8 mouse cellular contexts compared by ENCODE assay signal in genomic region chr1:191396446-191396845, GRCm38 (mm10). TPM values are rescaled to one million over a fixed set of nuclear protein-coding genes. Genes with fewer than 3 reads are reported as not detected.
DNase-seq lines count a peak whose midpoint lies in the region; ATAC-seq lines count a peak whose summit lies in the region.

No protein-coding gene starts in this region.

- intact Hi-C loops in left cerebral cortex, postnatal 14 days (cut with DNase I): loop anchor here (5.0 kb wide), 1 partner anchor 71 kb away; no protein-coding TSS in a partner anchor

- no peaks in the 10 kb centered on the region for H3K9me3 ChIP-seq in heart, embryonic 15.5 days (replicated peaks)
- no peaks in the 10 kb centered on the region for H3K9me3 ChIP-seq in megakaryocyte, embryonic 14.5 days
- H3K9me3 ChIP-seq in stomach, embryonic 14.5 days (ENCODE audit: control insufficient read depth, low read depth, low read length): no peaks in the 10 kb centered on the region

- H3K27me3 ChIP-seq in heart, embryonic 15.5 days: no peaks in the 10 kb centered on the region
- H3K27me3 ChIP-seq in megakaryocyte, embryonic 14.5 days (replicated peaks): no peaks in the 10 kb centered on the region
- H3K27me3 ChIP-seq in stomach, embryonic 14.5 days (ENCODE audit: control insufficient read depth, insufficient read depth, low read length): no peaks in the 10 kb centered on the region

- H3K36me3 ChIP-seq in heart, embryonic 15.5 days: no peaks in the 10 kb centered on the region
- no peaks in the 10 kb centered on the region for H3K36me3 ChIP-seq in megakaryocyte, embryonic 14.5 days (replicated peaks; ENCODE audit: low read length)
- H3K36me3 ChIP-seq in stomach, embryonic 14.5 days (ENCODE audit: control insufficient read depth, insufficient read depth, low read length): no peaks in the 10 kb centered on the region

- peaks cover 20% of the 10 kb centered on the region for H3K4me1 ChIP-seq in heart, embryonic 15.5 days (replicated peaks)
- peaks cover 42% of the 10 kb centered on the region for H3K4me1 ChIP-seq in megakaryocyte, embryonic 14.5 days
- H3K4me1 ChIP-seq in stomach, embryonic 14.5 days (ENCODE audit: control insufficient read depth, insufficient read depth, low read length): peaks cover 9% of the 10 kb centered on the region; the same call in 1 of the 2 replicates

- H3K4me2 ChIP-seq in heart, embryonic 15.5 days: peak overlapping the region; percentile 69
- peak overlapping the region; percentile 72 for H3K4me2 ChIP-seq in stomach, embryonic 14.5 days (replicated peaks; ENCODE audit: low read depth, low read length)

- H3K27ac ChIP-seq in heart, embryonic 15.5 days: peak overlapping the region; percentile 98
- H3K27ac ChIP-seq in stomach, embryonic 14.5 days (ENCODE audit: low read length): peak overlapping the region; percentile 97

- peak overlapping the region; percentile 96 for H3K9ac ChIP-seq in heart, embryonic 15.5 days
- H3K9ac ChIP-seq in stomach, embryonic 14.5 days (replicated peaks; ENCODE audit: low read depth, low read length): peak overlapping the region; percentile 76

- peak; percentile 78 for DNase-seq in CD4-positive, CD25-positive, alpha-beta regulatory T cell, adult 2 months (ENCODE audit: low read depth, low spot score)
- peak; percentile 39 to 53 for DNase-seq in urinary bladder, adult 18-20 months (ENCODE audit: low spot score in 2 of 2)
- DNase-seq in urinary bladder, postnatal 10 days (ENCODE audit: low spot score): no peak
- DNase-seq in left cerebral cortex, postnatal 14 days (ENCODE audit: low spot score in 2 of 2): peak; percentile 36 to 37

- no peak for ATAC-seq in CD4-positive, CD25-positive, alpha-beta regulatory T cell, adult 4 months
- peak; percentile 19; the same call in 1 of the 2 replicates for ATAC-seq in heart, embryonic 15.5 days (replicated peaks; ENCODE audit: insufficient number of reproducible peaks, insufficient read depth, low FRiP score, low read depth)
- peak; percentile 30; the same call in 1 of the 2 replicates for ATAC-seq in stomach, embryonic 14.5 days (ENCODE audit: insufficient number of reproducible peaks, insufficient read depth, low FRiP score, low read depth)

- under 1% methylated on average over 48 of the region's 74 CpGs for WGBS in heart, embryonic 15.5 days
- under 1% methylated on average over 62 of the region's 74 CpGs for WGBS in stomach, embryonic 14.5 days

- H3K4me3 ChIP-seq in heart, embryonic 15.5 days: peak overlapping the region; percentile 96
- H3K4me3 ChIP-seq in megakaryocyte, embryonic 14.5 days (replicated peaks): peak overlapping the region; percentile 94
- peak overlapping the region; percentile 82 for H3K4me3 ChIP-seq in stomach, embryonic 14.5 days (ENCODE audit: low read depth, low read length)

RNA-seq across cellular contexts. Expression of gene Ppp2r5a, which starts 6.6 kb away (rescaled TPM):
- polyA plus RNA-seq in CD4-positive, CD25-positive, alpha-beta regulatory T cell, adult 4 months (2017; shearing (Covaris generic)): 10 to 100 TPM; 44.5 to 70.5 TPM
- polyA plus RNA-seq in heart, embryonic 15.5 days (2015; fragmentation: Nextera tagmentation; extraction: Ambion mirVana): 31.1 and 36.4 TPM in 2 replicates
- total RNA-seq in left cerebral cortex, postnatal 14 days (2021): 10 to 100 TPM; 80.3 to 80.7 TPM
- 55.5 and 57.6 TPM in 2 replicates for polyA plus RNA-seq in megakaryocyte, embryonic 14.5 days (2012; ENCODE audit: insufficient read depth, low replicate concordance)
- polyA plus RNA-seq in stomach, embryonic 14.5 days (2014; fragmentation: Nextera tagmentation; extraction: Ambion mirVana): 22.5 and 24.9 TPM in 2 replicates
